Mouse (Mus musculus) spleen, adult 2 months (tissue): ENCODE data around the gene Spns2. TPM values are rescaled to one million over a fixed set of nuclear protein-coding genes. Genes with fewer than 3 reads are reported as not detected.

ENCODE experiments used
- DNase-seq, 2 experiments: peaks; one replicate each; pipeline versions ENCODE4 v3.0.0 to v3.0.0-alpha.2; 2012 to 2021; ENCODE audit warnings: low spot score in 2 of 2, low read depth in 1 of 2
- H3K27ac ChIP-seq: fragments of 200-500 bp; 2 replicates; pipeline ENCODE4 v1.5.1; 2012; ENCODE audit warnings: low read length, inconsistent platforms; ENCODE audit not compliant: insufficient read depth
- H3K27me3 ChIP-seq: fragments of 200-500 bp; 2 replicates; pipeline ENCODE4 v1.6.1; 2012; ENCODE audit warnings: mild to moderate bottlenecking, moderate library complexity, low read length, inconsistent platforms; ENCODE audit not compliant: control insufficient read depth, insufficient read depth
- H3K36me3 ChIP-seq: fragments of 200-500 bp; 2 replicates; pipeline ENCODE4 v1.6.1; 2012; ENCODE audit warnings: mild to moderate bottlenecking, low read length, inconsistent platforms; ENCODE audit not compliant: control insufficient read depth, insufficient read depth
- H3K4me1 ChIP-seq: fragments of 200-500 bp; 2 replicates; pipeline ENCODE4 v1.6.1; 2011; ENCODE audit warnings: inconsistent platforms; ENCODE audit not compliant: control insufficient read depth, insufficient read depth, insufficient read length
- H3K4me3 ChIP-seq: fragments of 200-500 bp; 2 replicates; pipeline ENCODE4 v1.5.1; 2011; ENCODE audit warnings: mild to moderate bottlenecking, inconsistent platforms; ENCODE audit not compliant: insufficient read depth, insufficient read length; ENCODE audit errors: extremely low read depth
- CTCF ChIP-seq: fragments of 200-500 bp; IDR thresholded peaks from 2 replicates; pipeline ENCODE4 v1.5.1; 2011; ENCODE audit warnings: mild to moderate bottlenecking, inconsistent platforms; ENCODE audit not compliant: insufficient read depth, insufficient read length, insufficient replicate concordance; ENCODE audit errors: extremely low read depth
- POLR2A ChIP-seq: fragments of 200-500 bp; IDR thresholded peaks from 2 replicates; pipeline ENCODE4 v1.6.1; 2011; ENCODE audit warnings: low read depth, low read length, inconsistent platforms
- WGBS: fragments of 180-500 bp; shearing (Covaris S2); methylation state at CpG from one replicate; pipeline ENCODE4 v1.1.7; 2018; 5-methylcytosine and 5-hydroxymethylcytosine counted together
- polyA plus RNA-seq: library from polyadenylated mRNA; depleted of rRNA; stranded (reverse); fragments of >200 nt; gene quantifications from 2 replicates; pipeline ENCODE4 v1.2.3, GENCODE M21; 2012; rRNA removed

The Spns2 gene
- polyA plus RNA-seq, 1 experiment, result 43.4 TPM

DNA sequence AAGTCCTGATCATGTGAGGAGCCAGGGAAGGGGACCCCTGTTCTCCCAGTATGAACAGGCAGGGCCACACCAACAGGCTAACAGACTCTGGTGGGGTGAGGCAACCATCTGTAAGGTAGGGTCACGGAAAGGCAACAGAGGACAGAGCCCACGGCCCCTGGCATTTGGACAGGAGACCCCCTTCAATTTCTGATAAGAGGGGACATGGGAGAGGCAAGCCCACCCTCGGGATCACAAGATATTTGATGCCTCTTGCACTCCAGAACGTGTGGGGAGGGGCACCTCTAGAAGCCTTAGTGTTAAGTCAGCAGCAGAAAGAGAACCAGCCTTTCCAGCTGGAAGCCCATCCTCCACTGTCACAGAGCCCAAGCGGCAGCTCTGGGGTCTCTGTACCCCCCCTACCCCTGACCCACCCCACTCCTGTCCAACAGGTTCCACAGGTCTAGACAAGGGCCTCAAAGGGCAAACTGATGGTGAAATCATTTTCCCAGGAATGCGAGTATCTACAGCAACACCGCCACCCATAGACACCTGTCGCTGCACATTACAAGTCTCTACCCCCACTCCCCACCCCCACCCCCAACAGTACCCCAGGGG is 83.5 kb downstream of the Spns2 start:
- 71% methylated on average over 8 of the region's 8 CpGs for WGBS
- no peaks in the 10 kb centered on the region for H3K27me3 ChIP-seq

GRCm38 (mm10) chr11:72405532-72405931 is 84.2 kb downstream of the Spns2 start:
- TF ChIP-seq POLR2A (no peak), CTCF (no peak)
- 86% methylated on average over 4 of the region's 4 CpGs for WGBS
- Histone ChIP-seq H3K27ac (no peak overlapping the region), H3K4me3 (no peak overlapping the region), H3K27me3 (no peaks in the 10 kb centered on the region), H3K4me1 (no peaks in the 10 kb centered on the region), H3K36me3 (no peaks in the 10 kb centered on the region)
- no peak for DNase-seq

More for the DNA sequence above, 83.5 kb downstream of the Spns2 start:
- Histone ChIP-seq H3K36me3 (no peaks in the 10 kb centered on the region), H3K4me1 (peaks cover 2% of the 10 kb centered on the region; the same call in 1 of the 2 replicates), H3K27ac (no peak overlapping the region), H3K4me3 (no peak overlapping the region)
- TF ChIP-seq CTCF, result no peak
- TF ChIP-seq POLR2A, result no peak
- DNase-seq, result no peak

DNA sequence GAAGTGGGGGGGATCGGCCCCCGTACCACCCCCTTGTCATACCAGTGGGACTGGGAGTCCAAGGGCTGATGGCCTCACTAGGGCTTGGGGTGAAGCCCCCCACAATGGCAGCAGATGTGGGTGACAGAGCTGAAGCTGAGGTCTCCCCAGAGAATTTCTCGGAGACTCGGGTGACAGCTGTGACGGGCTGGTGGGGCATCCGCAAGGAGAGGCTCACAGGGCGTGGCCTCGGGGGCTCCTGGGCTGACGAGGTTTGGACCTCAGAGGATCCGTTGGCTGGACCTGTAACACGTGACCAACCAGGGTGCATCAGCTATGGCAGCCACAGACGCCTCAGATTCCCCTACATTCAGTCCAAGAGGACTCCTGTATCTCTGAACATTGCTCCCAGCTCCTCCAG is 86.7 kb downstream of the Spns2 start:
- no peak overlapping the region for H3K27ac ChIP-seq
- no peaks in the 10 kb centered on the region for H3K36me3 ChIP-seq
- TF ChIP-seq POLR2A (no peak), CTCF (no peak)
- H3K4me3 ChIP-seq, result no peak overlapping the region
- no peak for DNase-seq
- no peaks in the 10 kb centered on the region for H3K4me1 ChIP-seq
- H3K27me3 ChIP-seq, result no peaks in the 10 kb centered on the region
- WGBS, result 78% methylated on average over 12 of the region's 12 CpGs

DNA sequence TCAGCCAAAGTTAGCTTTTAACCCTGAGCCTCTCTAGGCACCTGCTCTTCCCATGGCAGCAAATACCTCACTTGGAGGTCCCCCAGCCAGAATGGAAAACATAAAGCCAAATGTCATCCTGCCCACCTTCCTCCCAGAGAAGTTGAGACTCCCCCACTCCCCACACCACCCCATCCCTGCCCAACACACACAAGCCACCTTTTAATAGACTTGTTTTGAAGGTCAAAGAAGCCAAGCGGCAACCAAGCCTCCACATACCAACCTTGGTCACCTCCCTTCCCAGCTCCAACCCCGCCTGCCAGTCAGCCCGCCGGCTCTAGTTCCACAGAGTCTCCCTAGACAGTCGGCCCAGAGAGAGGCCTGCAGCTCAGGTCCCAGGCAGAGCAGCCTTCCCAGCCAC is 87.7 kb downstream of the Spns2 start:
- Histone ChIP-seq H3K4me1 (no peaks in the 10 kb centered on the region), H3K27me3 (no peaks in the 10 kb centered on the region), H3K36me3 (no peaks in the 10 kb centered on the region), H3K27ac (no peak overlapping the region), H3K4me3 (no peak overlapping the region)
- TF ChIP-seq POLR2A, result no peak
- no peak for TF ChIP-seq CTCF
- WGBS, result 87% methylated on average over 5 of the region's 5 CpGs
- no peak for DNase-seq

Other genes starting within 250 kb of the Spns2 start
- not detected in 2 replicates for gene Slc13a5, start 222.7 kb downstream of the Spns2 start, polyA plus RNA-seq
- gene Xaf1, start 188.3 kb downstream of the Spns2 start, polyA plus RNA-seq, result 20.7 and 22.3 TPM in 2 replicates
- 0.08 and 0.27 TPM in 2 replicates for gene Fbxo39, start 175.5 kb downstream of the Spns2 start, polyA plus RNA-seq
- gene Tekt1, start 127.5 kb downstream of the Spns2 start, polyA plus RNA-seq, result not detected in 2 replicates
- gene Smtnl2, start 78.2 kb downstream of the Spns2 start, polyA plus RNA-seq, result 0.98 and 1.6 TPM in 2 replicates
- gene Ggt6, start 54.4 kb downstream of the Spns2 start, polyA plus RNA-seq, result 0.23 and 0.55 TPM in 2 replicates
- 48.6 and 48.7 TPM in 2 replicates for gene Mybbp1a, start 48.5 kb downstream of the Spns2 start, polyA plus RNA-seq
- 18.8 and 24.6 TPM in 2 replicates for gene Spns3, start 60.6 kb upstream of the Spns2 start, polyA plus RNA-seq
- 5.1 and 5.3 TPM in 2 replicates for gene Ube2g1, start 117.4 kb upstream of the Spns2 start, polyA plus RNA-seq
- gene Ankfy1, start 200.1 kb upstream of the Spns2 start, polyA plus RNA-seq, result 24.9 and 25.4 TPM in 2 replicates